Mouse (Mus musculus) cerebellum, adult 11-12 months (tissue): ENCODE results near the gene Tex101.
A peak's percentile ranks its signal among the peaks of the same experiment; 100 is the strongest.
"Not testable (repeated sequence)": the region's sequence is repeated elsewhere in the genome, so short reads cannot be mapped to it uniquely, and the experiment has no call there.

Source experiments
- DNase-seq: peaks from one replicate; pipeline ENCODE4 v3.0.0; 2022

The Tex101 gene

DNA sequence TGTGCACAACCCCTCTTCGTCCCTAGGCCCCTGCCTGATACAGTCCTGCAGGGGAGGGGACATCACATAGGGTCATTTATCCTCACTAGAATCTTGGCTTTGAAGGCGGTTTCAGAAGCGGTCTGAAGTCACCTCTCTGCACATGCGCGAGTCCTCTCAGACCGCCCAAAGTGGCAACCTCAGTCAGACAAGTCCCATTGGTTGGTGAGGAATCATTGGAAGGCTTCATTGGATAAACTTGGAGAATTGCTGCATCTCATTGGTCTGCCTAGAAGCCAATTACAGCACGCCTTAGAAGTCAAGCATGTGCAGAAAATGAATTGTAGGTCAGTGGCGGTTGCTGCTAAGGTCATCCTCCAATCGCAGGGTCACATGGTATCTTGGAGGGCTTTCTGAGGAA is at the start of gene Tex101:
TSS of gene Tex101 (minus strand) at position 101 of the 400 bp plus-strand sequence.
- DNase-seq: no peak

DNA sequence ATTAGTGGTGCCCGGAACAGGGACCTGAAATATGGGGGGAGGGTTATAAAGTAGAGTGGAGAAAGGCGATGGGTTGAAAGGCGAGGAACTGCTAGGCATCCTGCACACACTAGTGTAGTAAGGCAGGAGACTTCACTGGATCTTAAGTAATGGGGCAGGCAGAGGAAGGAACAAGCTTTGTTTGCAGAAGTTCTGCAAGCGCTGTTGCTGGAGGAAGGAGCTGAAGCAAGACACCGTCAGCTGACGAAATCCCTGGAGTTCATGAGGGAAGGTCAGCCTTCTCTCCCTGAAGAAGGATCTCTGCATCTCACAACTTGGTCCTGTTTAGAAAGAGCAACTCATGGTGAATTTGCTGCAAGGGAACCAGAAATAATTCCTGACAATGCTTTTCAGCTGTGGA is 38.6 kb upstream of the Tex101 start:
- DNase-seq: no peak

GRCm38 (mm10) chr7:24708832-24709292 is 32.4 kb upstream of the Tex101 start, which contains the start of gene BC049730:
Gene BC049730 (plus strand): TSS chr7:24709242.
- no peak for DNase-seq

- DNase-seq: not testable (repeated sequence)
Measured at GRCm38 (mm10) chr7:24702841-24703240, 26.4 kb upstream of the Tex101 start.

- not testable (repeated sequence) for DNase-seq
Measured at GRCm38 (mm10) chr7:24697891-24698290, 21.4 kb upstream of the Tex101 start.

DNA sequence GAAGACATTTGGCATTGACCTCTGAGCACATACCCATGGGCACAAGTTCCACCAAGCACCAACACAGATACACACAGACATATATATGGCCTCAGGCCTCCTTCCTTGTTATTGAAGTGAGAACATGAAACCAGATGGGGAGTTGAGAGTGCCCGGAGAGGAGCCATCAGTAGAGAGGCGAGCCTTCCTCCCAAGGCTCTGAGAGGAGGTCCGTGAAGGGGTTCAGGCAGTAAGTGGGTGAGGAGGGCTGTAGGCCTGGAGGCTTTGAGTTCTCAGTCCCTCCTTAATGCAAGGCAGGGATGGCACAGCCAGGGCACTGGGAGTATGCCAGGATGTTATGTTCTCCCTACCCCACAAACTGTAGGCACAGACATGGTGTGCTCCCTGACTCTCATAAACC is 16.2 kb upstream of the Tex101 start:
- not testable (repeated sequence) for DNase-seq

- not testable (repeated sequence) for DNase-seq
Measured at GRCm38 (mm10) chr7:24687519-24687918, 11.0 kb upstream of the Tex101 start.

DNA sequence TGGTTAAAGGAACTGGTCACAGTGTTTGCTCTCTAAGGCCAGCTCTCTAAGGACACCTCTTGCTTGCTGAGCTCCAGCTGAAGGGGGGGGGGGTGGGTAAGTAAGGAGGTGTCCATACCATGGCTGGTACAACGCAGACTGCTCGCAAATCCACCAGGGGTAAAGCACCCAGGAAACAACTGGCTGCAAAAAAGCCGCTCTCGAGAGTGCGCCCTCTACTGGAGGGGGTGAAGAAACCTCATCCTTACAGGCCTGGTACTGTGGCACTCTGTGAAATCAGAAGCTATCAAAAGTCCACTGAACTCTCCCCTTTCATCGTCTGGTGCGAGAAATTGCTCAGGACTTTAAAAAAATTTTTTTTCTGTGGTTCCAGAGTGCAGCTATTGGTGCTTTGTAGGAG is 7.6 kb upstream of the Tex101 start:
- not testable (repeated sequence) for DNase-seq

GRCm38 (mm10) chr7:24671944-24672439 is 4.5 kb downstream of the Tex101 start:
- no peak for DNase-seq

DNA sequence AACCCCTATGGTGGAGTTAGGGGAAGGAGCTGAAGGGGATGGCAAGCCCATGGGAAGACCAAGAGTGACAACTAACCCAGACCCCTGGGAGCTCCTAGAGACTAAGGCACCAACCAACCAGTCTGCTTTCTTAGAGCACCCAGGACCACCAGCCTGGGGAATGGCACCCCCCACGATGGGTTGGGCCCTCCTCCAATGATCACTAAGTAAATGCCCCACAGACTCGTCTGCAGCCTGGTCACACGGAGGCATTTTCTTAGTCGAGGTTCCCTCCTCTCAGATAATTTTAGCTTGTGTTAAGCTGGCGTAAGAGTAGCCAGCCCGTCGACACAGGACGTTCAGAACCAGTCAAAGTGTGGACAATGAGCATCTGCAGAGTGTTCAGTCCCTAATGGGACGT is 11.5 kb downstream of the Tex101 start:
- no peak for DNase-seq

DNA sequence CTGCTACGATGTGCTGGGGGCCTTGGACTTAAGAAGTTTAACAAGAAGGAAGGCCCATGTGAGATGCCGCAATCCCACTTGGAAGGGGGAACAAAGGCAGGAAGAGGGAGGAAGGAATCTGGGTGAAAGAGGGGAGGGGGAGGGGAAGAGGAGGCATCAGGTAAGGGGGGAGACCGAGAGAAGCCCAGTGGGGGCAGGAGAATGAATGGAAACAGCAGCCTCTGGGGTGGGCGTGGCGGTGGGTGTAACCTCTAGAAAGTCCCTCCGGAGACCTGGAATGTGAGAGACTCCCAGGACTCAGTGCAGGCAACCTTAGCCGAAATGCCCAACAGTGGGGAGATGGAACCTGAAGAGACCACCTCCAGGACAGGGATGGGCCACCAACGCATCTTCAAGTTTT is 12.2 kb downstream of the Tex101 start:
- DNase-seq: no peak

DNA sequence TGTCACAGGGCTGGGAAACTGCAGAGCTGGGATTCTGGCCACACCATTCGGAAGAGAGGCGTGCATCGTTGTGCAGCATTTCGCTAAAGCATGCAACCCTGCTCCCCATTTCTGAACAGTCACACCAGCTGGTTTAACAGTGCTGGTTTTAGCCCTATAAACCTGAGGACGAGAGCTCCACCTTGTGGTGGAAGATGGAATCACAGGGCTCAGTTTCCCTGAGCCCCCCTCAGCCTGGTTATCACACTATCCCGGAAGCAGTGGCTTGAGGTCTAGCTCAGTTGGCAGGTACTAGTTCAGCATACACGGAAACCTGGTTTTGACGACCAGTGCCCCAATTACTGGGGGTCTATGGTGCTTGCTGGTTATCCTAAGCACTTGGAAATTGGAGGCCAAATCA is 13.9 kb downstream of the Tex101 start:
- DNase-seq: peak; percentile 10

- no peak for DNase-seq
Measured at GRCm38 (mm10) chr7:24661118-24661904, 15.2 kb downstream of the Tex101 start.

- DNase-seq: no peak
Measured at GRCm38 (mm10) chr7:24659737-24660357, 16.6 kb downstream of the Tex101 start.

DNA sequence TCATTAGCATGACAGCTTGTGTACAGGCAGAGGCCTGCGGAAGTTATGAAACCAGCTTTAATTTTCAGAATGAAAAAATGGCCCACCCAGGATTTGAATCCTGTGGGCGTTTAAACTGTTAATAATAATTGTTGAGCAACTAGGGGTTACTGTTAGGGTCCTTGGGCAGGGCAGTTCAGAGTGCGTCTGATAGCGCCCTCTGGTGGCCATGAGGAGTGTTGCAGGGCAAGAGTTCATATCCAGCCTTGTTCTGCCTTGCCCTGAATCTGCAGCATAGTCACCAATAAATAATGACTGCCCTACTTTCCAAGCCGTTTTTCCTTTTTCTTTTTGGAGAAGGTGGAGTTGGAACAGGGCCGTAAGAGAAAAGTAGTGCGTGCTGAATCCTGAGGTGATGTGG is 22.8 kb downstream of the Tex101 start:
- DNase-seq: no peak

- no peak for DNase-seq
Measured at GRCm38 (mm10) chr7:24646486-24646885, 30.0 kb downstream of the Tex101 start.

- DNase-seq: no peak
Measured at GRCm38 (mm10) chr7:24644996-24645395, 31.5 kb downstream of the Tex101 start.

DNA sequence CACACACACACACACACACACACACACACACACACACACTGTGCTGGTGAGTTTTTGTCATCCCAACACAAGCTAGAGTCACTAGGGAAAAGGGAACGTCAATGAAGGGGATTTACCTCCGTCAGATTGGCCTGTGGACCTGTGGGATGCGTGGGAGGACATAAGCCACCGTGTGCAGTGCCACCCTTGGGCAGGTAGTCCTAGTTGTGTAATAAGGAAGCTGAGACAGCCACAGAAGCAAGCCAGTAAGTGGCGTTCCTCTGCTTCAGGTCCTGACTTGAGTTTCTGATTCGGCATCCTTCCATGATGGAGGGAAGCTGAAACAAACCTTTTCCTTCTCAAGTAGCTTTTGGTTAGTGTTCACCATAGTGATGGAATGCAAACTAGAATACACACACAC is 32.0 kb downstream of the Tex101 start:
- DNase-seq: no peak

GRCm38 (mm10) chr7:24642491-24642890 is 34.0 kb downstream of the Tex101 start:
- DNase-seq: no peak

GRCm38 (mm10) chr7:24640450-24640849 is 36.0 kb downstream of the Tex101 start:
- DNase-seq: no peak

- DNase-seq: no peak
Measured at GRCm38 (mm10) chr7:24638026-24638856, 38.2 kb downstream of the Tex101 start.

- DNase-seq: no peak
Measured at GRCm38 (mm10) chr7:24637046-24637445, 39.4 kb downstream of the Tex101 start.

- no peak for DNase-seq
Measured at GRCm38 (mm10) chr7:24636264-24636663, 40.2 kb downstream of the Tex101 start, which contains the start of gene Lypd3. Gene Lypd3 (plus strand): TSS chr7:24636550.
